Mouse (Mus musculus) bone marrow macrophage, adult 2 months (primary cell): Measurements from ENCODE around the gene Cnn2. TPM values are rescaled to one million over a fixed set of nuclear protein-coding genes. Genes with fewer than 3 reads are reported as not detected.

ENCODE experiments used
- H3K27ac ChIP-seq: 2 replicates; pipeline ENCODE4 v1.5.1; 2012; ENCODE audit warnings: low read depth, low read length; ENCODE audit not compliant: insufficient read depth
- H3K4me1 ChIP-seq: 2 replicates; pipeline ENCODE4 v1.6.1; 2012; ENCODE audit warnings: low read length; ENCODE audit not compliant: control insufficient read depth, insufficient read depth
- H3K4me3 ChIP-seq: 2 replicates; pipeline ENCODE4 v1.5.1; 2012; ENCODE audit warnings: mild to moderate bottlenecking, low read length, moderate library complexity; ENCODE audit not compliant: insufficient read depth
- CTCF ChIP-seq: IDR thresholded peaks from 2 replicates; pipeline ENCODE4 v1.5.1; 2012; ENCODE audit warnings: low read depth, mild to moderate bottlenecking, low read length, moderate library complexity
- POLR2A ChIP-seq: IDR thresholded peaks from 2 replicates; pipeline ENCODE4 v1.6.1; 2012; ENCODE audit warnings: mild to moderate bottlenecking, low read depth, low read length, borderline replicate concordance
- polyA plus RNA-seq: library from polyadenylated mRNA; stranded (reverse); fragments of >200 nt; gene quantifications from 2 replicates; pipeline ENCODE4 v1.2.4, GENCODE M21; 2012; ENCODE audit not compliant: missing spikeins, insufficient read depth, insufficient read length

Cnn2 gene
- polyA plus RNA-seq, 1 experiment: 41.5 TPM

DNA sequence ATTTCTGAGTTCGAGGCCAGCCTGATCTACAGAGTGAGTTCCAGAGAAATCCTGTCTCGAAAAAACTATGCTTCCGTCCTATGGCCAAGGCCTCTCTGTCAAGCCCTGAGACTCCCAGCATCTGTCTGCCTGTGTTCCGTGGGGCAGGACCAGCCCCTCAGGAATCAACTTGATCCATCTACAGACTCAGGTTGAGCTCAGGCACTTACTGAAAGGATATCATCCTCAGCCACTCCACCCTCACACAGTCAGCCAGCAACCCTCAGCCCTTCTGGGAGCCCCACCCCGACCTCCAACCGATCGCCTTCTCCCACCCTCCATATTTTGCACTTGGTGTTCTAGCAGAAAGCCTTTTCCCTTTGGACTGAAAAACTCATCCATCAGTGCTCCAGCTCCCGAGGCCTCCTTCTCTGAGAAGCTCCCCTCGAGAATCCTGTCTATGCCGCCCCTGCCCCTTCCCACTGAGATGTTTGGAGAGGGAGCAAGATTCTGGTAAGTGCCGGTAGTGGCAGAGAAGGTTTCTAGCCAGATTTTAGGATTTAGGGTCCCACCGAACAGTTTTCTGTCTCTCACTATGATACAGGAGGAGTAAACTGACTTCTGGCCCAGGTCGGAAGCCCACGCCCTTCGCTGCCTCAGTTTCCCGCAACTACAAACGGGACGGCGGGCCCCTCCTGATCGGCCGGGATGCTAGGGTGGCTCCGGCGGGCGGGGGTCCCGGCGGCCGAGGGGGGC, 446 bp upstream of the Cnn2 start:
- no peak for TF ChIP-seq CTCF
- no peak overlapping the region for H3K4me3 ChIP-seq
- H3K4me1 ChIP-seq: peaks cover 9% of the 10 kb centered on the region
- H3K27ac ChIP-seq: no peak overlapping the region

GRCm38 (mm10) chr10:79989272-79989786, 945 bp downstream of the Cnn2 start:
- H3K4me3 ChIP-seq: no peak overlapping the region
- H3K4me1 ChIP-seq: peaks cover 14% of the 10 kb centered on the region
- no peak overlapping the region for H3K27ac ChIP-seq
- no peak for TF ChIP-seq POLR2A
- no peak for TF ChIP-seq CTCF

DNA sequence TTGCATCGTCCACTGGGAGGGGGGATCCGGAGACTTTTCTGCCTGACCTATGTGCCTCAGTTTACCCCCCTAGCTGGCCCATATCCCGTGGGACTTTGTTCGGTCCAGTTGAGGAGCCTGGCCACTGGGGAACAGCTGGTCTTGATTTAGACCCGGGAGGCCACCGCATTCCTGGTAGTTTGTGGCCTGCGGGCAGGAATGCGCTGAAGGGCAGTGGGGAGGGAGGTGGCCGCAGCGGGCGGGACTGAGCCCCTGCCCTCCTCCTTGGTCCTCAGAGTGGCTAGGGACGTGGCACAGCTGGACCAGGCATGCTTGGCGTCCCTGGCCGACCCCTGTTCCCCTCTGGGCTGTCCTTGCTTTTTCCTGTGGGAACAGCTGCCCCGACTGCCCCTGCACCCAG, 1.5 kb downstream of the Cnn2 start:
- Histone ChIP-seq H3K4me1 (peaks cover 18% of the 10 kb centered on the region), H3K4me3 (no peak overlapping the region), H3K27ac (no peak overlapping the region)
- TF ChIP-seq CTCF: no peak
- no peak for TF ChIP-seq POLR2A

GRCm38 (mm10) chr10:79991099-79991498, 2.7 kb downstream of the Cnn2 start:
- no peak overlapping the region for H3K27ac ChIP-seq
- TF ChIP-seq POLR2A (no peak), CTCF (no peak)
- H3K4me3 ChIP-seq: no peak overlapping the region
- H3K4me1 ChIP-seq: peaks cover 28% of the 10 kb centered on the region

DNA sequence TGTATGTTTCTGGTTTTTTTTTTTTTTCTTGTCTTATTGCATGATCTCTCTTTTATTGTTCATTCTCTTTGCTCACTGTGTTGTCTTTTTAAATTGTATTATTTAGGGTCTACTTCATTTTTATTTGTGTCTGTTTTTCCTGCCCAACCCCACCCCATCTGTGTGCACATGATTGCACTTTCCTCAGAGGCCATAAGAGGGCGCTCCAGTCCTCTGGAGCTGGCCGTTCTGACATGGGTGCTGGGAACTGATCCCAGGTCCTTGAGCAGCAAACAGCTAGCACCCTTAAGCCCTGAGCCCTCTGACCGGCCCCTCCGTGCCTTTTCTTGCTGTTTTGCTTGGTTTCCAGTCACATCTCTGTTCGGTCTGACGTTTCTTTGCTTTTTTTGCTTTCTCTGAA, 3.2 kb downstream of the Cnn2 start:
- TF ChIP-seq POLR2A: no peak
- TF ChIP-seq CTCF: peak; percentile 36; the same call in 1 of the 2 replicates
- Histone ChIP-seq H3K4me1 (peaks cover 24% of the 10 kb centered on the region), H3K27ac (no peak overlapping the region), H3K4me3 (no peak overlapping the region)

GRCm38 (mm10) chr10:79994397-79995115, 6.2 kb downstream of the Cnn2 start:
- 0 out of 2 replicates have a peak overlapping the region, but pooled peaks have one; percentile 4 for H3K4me3 ChIP-seq
- TF ChIP-seq POLR2A (0 out of 2 replicates have a peak, but pooled peaks have one; percentile 36), CTCF (no peak)
- peak overlapping the region; percentile 90 for H3K27ac ChIP-seq
- peaks cover 22% of the 10 kb centered on the region for H3K4me1 ChIP-seq

- peaks cover 22% of the 10 kb centered on the region for H3K4me1 ChIP-seq
- H3K4me3 ChIP-seq: peak overlapping the region; percentile 16; the same call in 1 of the 2 replicates
- TF ChIP-seq POLR2A: no peak
- 0 out of 2 replicates have a peak overlapping the region, but pooled peaks have one; percentile 0 for H3K27ac ChIP-seq
Observed at GRCm38 (mm10) chr10:79995636-79996035, 7.3 kb downstream of the Cnn2 start.

GRCm38 (mm10) chr10:79996272-79997033, 8.1 kb downstream of the Cnn2 start, which contains the start of gene Abca7:
Gene Abca7, plus strand, starts transcription at chr10:79996494.
- Histone ChIP-seq H3K4me1 (peaks cover 22% of the 10 kb centered on the region), H3K27ac (peak within 1 kb of the TSS; percentile 11), H3K4me3 (peak within 1 kb of the TSS; percentile 70)
- TF ChIP-seq POLR2A: no peak
- TF ChIP-seq CTCF: no peak

GRCm38 (mm10) chr10:79997034-79997760, 8.8 kb downstream of the Cnn2 start:
- TF ChIP-seq POLR2A (no peak), CTCF (no peak)
- H3K4me3 ChIP-seq: peak overlapping the region; percentile 70
- H3K27ac ChIP-seq: peak overlapping the region; percentile 11; the same call in 1 of the 2 replicates
- H3K4me1 ChIP-seq: peaks cover 22% of the 10 kb centered on the region
